Mouse (Mus musculus): ENCODE measurements around the gene Gpalpp1.

The Gpalpp1 gene

GRCm38 (mm10) chr14:76069296-76069695, 41.3 kb downstream of the Gpalpp1 start:
- TF ChIP-seq GATA4 (IDR thresholded peaks at IDR 0.05; ENCODE audit: insufficient replicate concordance, low read length), result no peak

- TF ChIP-seq GATA4 (IDR thresholded peaks at IDR 0.05; ENCODE audit: insufficient replicate concordance, low read length), result no peak
These were observed 42.3 kb downstream of the Gpalpp1 start for GRCm38 (mm10) chr14:76068296-76068695.

- TF ChIP-seq GATA4 (IDR thresholded peaks at IDR 0.05; ENCODE audit: insufficient replicate concordance, low read length), result no peak
These were observed 43.3 kb downstream of the Gpalpp1 start for GRCm38 (mm10) chr14:76067237-76067636.

GRCm38 (mm10) chr14:76059441-76059840, 51.1 kb downstream of the Gpalpp1 start:
- no peak for TF ChIP-seq GATA4 (IDR thresholded peaks at IDR 0.05; ENCODE audit: insufficient replicate concordance, low read length)

GRCm38 (mm10) chr14:76053726-76054125, 56.8 kb downstream of the Gpalpp1 start:
- TF ChIP-seq GATA4 (IDR thresholded peaks at IDR 0.05; ENCODE audit: insufficient replicate concordance, low read length), result no peak

GRCm38 (mm10) chr14:76051966-76052365, 58.6 kb downstream of the Gpalpp1 start:
- TF ChIP-seq GATA4 (IDR thresholded peaks at IDR 0.05; ENCODE audit: insufficient replicate concordance, low read length), result no peak

- TF ChIP-seq GATA4 (IDR thresholded peaks at IDR 0.05; ENCODE audit: insufficient replicate concordance, low read length), result no peak
These were observed 64.8 kb downstream of the Gpalpp1 start for GRCm38 (mm10) chr14:76045767-76046166.

GRCm38 (mm10) chr14:76044164-76044557, 66.4 kb downstream of the Gpalpp1 start:
- no peak for TF ChIP-seq GATA4 (IDR thresholded peaks at IDR 0.05; ENCODE audit: insufficient replicate concordance, low read length)

- no peak for TF ChIP-seq GATA4 (IDR thresholded peaks at IDR 0.05; ENCODE audit: insufficient replicate concordance, low read length)
These were observed 67.1 kb downstream of the Gpalpp1 start for GRCm38 (mm10) chr14:76043251-76044163.
